Mouse (Mus musculus): ENCODE results near the gene Xrcc1. TPM values are rescaled to one million over a fixed set of nuclear protein-coding genes. Genes with fewer than 3 reads are reported as not detected.
"Not testable (repeated sequence)": the region's sequence is repeated elsewhere in the genome, so short reads cannot be mapped to it uniquely, and the experiment has no call there.

Xrcc1 gene
- polyA plus RNA-seq, 1 experiment, result 71.6 TPM

DNA sequence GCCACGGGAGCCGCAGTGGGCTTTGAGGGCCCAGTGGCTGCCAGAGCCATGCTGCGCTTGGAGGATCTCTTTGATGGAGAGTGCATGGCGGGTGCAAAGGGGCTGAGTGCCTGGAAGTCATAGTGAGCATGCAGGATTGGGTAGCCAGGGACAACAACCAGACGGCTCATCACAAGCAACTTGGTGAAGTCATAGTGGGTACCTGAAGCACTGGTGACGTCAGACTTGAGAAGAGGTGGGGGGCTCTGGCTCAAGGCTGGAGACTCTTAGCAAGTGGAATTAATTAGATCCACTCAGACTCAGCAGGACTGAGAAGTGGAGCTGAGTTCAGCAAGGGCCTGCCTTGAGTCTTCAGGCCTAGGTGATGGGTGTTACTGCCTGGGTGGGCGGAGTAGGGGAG is 33.7 kb upstream of the Xrcc1 start, which contains the start of gene AC161166.1:
AC161166.1 (minus strand) TSS at position 101 of the 400 bp plus-strand sequence.
- TF ChIP-seq POLR2A (IDR thresholded peaks at IDR 0.05; ENCODE audit: borderline replicate concordance, extremely low read depth, insufficient read depth, insufficient read length, poor library complexity, severe bottlenecking) (no peak), CTCF (IDR thresholded peaks at IDR 0.05; ENCODE audit: borderline replicate concordance, extremely low read depth, insufficient read depth, insufficient read length) (no peak)
- no peak for DNase-seq (ENCODE audit: low read depth)

DNA sequence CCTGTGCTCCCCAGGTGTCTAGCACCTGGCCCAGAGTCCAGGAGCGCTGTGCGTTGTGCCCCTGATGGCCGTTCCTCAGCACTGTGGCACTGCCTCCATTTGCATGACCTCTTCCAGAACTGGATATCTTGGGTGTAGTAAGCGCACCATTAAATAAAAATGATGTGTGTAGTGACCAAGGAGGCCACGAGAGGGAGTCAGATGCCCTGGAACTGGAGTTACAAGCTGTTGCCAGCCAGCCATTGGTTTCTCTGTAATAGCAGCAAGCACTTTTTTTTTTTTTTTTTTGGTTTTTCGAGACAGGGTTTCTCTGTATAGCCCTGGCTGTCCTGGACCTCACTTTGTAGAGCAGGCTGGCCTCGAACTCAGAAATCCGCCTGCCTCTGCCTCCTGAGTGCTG is 29.8 kb upstream of the Xrcc1 start:
- not testable (repeated sequence) for DNase-seq (ENCODE audit: low read depth)
- TF ChIP-seq CTCF (IDR thresholded peaks at IDR 0.05; ENCODE audit: borderline replicate concordance, extremely low read depth, insufficient read depth, insufficient read length), result peak; percentile 34; the same call in 1 of the 2 replicates

DNA sequence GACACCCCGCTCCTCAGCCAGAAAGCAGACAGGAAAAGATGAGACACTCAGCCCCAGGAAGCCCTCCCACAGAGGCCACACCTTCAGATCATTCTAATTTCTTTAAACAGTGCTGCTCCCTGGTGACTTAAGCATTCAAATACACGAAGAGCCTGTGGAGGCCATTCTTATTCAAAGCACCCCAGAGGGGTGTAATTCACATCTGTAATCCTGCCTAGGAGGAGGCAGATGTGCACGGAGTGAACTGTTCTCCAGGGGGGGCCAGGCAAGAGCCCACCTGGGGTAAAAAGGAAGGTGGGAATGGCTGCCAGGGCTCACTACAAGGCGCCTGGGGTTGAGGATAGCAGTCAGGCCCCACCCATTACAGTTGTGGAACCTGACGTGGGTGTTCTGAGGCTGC is 29.0 kb upstream of the Xrcc1 start:
- no peak for DNase-seq (ENCODE audit: low read depth)
- no peak for TF ChIP-seq CTCF (IDR thresholded peaks at IDR 0.05; ENCODE audit: borderline replicate concordance, extremely low read depth, insufficient read depth, insufficient read length)

GRCm38 (mm10) chr7:24517654-24518053 is 28.4 kb upstream of the Xrcc1 start:
- TF ChIP-seq CTCF (IDR thresholded peaks at IDR 0.05; ENCODE audit: borderline replicate concordance, extremely low read depth, insufficient read depth, insufficient read length), result no peak
- no peak for TF ChIP-seq POLR2A (IDR thresholded peaks at IDR 0.05; ENCODE audit: borderline replicate concordance, extremely low read depth, insufficient read depth, insufficient read length, poor library complexity, severe bottlenecking)
- peak; percentile 82 for DNase-seq (ENCODE audit: low read depth)

- no peak for DNase-seq (ENCODE audit: low read depth)
- TF ChIP-seq POLR2A (IDR thresholded peaks at IDR 0.05; ENCODE audit: borderline replicate concordance, extremely low read depth, insufficient read depth, insufficient read length, poor library complexity, severe bottlenecking), result no peak
- no peak for TF ChIP-seq CTCF (IDR thresholded peaks at IDR 0.05; ENCODE audit: borderline replicate concordance, extremely low read depth, insufficient read depth, insufficient read length)
Observed at GRCm38 (mm10) chr7:24519130-24519529, 27.0 kb upstream of the Xrcc1 start.

GRCm38 (mm10) chr7:24520054-24520453 is 26.0 kb upstream of the Xrcc1 start:
- DNase-seq (ENCODE audit: low read depth), result not testable (repeated sequence)

GRCm38 (mm10) chr7:24522805-24523204 is 23.3 kb upstream of the Xrcc1 start:
- DNase-seq (ENCODE audit: low read depth), result no peak
- TF ChIP-seq CTCF (IDR thresholded peaks at IDR 0.05; ENCODE audit: borderline replicate concordance, extremely low read depth, insufficient read depth, insufficient read length), result no peak
- no peak for TF ChIP-seq POLR2A (IDR thresholded peaks at IDR 0.05; ENCODE audit: borderline replicate concordance, extremely low read depth, insufficient read depth, insufficient read length, poor library complexity, severe bottlenecking)

GRCm38 (mm10) chr7:24523723-24524122 is 22.4 kb upstream of the Xrcc1 start:
- TF ChIP-seq CTCF (IDR thresholded peaks at IDR 0.05; ENCODE audit: borderline replicate concordance, extremely low read depth, insufficient read depth, insufficient read length) (no peak), POLR2A (IDR thresholded peaks at IDR 0.05; ENCODE audit: borderline replicate concordance, extremely low read depth, insufficient read depth, insufficient read length, poor library complexity, severe bottlenecking) (no peak)
- no peak for DNase-seq (ENCODE audit: low read depth)

- no peak for DNase-seq (ENCODE audit: low read depth)
- TF ChIP-seq POLR2A (IDR thresholded peaks at IDR 0.05; ENCODE audit: borderline replicate concordance, extremely low read depth, insufficient read depth, insufficient read length, poor library complexity, severe bottlenecking) (no peak), CTCF (IDR thresholded peaks at IDR 0.05; ENCODE audit: borderline replicate concordance, extremely low read depth, insufficient read depth, insufficient read length) (no peak)
Observed at GRCm38 (mm10) chr7:24524978-24525377, 21.1 kb upstream of the Xrcc1 start.

DNA sequence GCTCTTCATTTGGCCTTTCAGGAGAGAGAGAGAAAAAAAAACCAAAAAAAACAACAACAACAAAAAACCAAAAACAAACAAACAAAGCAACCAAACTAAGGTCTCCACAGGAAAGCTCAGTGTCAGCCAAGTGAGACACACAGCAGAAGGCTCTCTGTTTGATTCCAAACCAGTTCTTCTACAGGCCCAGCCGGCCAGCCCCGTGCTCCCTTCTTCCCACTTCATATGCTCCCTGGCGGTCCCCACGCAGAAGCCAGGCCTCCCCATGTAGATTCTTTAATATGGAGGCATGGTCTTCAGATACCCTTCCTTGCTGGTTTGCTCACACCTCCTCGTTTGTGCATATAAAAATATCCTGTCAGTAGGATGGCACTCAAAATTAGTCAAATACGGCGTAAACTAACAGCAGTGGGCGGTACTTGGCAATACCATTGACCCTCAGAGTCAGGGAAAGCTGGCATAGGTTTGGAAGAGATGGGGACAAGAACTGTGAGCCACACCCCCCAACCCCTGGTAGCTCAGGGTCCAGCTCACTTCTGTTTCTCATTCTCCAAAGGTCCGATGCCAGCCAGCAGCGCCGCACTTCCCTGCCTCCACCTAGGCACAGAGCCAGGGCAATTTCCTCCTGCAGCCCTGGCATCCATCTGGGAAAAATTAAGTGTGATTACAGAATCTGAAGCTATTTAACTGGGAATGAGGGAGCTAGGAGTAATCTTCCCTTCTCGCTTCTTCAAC is 20.2 kb upstream of the Xrcc1 start:
- DNase-seq (ENCODE audit: low read depth), result peak; percentile 28
- no peak for TF ChIP-seq POLR2A (IDR thresholded peaks at IDR 0.05; ENCODE audit: borderline replicate concordance, extremely low read depth, insufficient read depth, insufficient read length, poor library complexity, severe bottlenecking)

- no peak for DNase-seq (ENCODE audit: low read depth)
- TF ChIP-seq CTCF (IDR thresholded peaks at IDR 0.05; ENCODE audit: borderline replicate concordance, extremely low read depth, insufficient read depth, insufficient read length), result no peak
- no peak for TF ChIP-seq POLR2A (IDR thresholded peaks at IDR 0.05; ENCODE audit: borderline replicate concordance, extremely low read depth, insufficient read depth, insufficient read length, poor library complexity, severe bottlenecking)
Observed at GRCm38 (mm10) chr7:24528861-24529260, 17.2 kb upstream of the Xrcc1 start.

GRCm38 (mm10) chr7:24529580-24529979 is 16.5 kb upstream of the Xrcc1 start:
- DNase-seq (ENCODE audit: low read depth), result no peak

More at GRCm38 (mm10) chr7:24529580-24529979, 16.5 kb upstream of the Xrcc1 start:
- no peak for TF ChIP-seq POLR2A (IDR thresholded peaks at IDR 0.05; ENCODE audit: borderline replicate concordance, extremely low read depth, insufficient read depth, insufficient read length, poor library complexity, severe bottlenecking)
- no peak for TF ChIP-seq CTCF (IDR thresholded peaks at IDR 0.05; ENCODE audit: borderline replicate concordance, extremely low read depth, insufficient read depth, insufficient read length)

All from brain, embryonic 14.5 days (tissue).